Comparison of ENCODE assay signal across 16 mouse cellular contexts in the genomic region with DNA sequence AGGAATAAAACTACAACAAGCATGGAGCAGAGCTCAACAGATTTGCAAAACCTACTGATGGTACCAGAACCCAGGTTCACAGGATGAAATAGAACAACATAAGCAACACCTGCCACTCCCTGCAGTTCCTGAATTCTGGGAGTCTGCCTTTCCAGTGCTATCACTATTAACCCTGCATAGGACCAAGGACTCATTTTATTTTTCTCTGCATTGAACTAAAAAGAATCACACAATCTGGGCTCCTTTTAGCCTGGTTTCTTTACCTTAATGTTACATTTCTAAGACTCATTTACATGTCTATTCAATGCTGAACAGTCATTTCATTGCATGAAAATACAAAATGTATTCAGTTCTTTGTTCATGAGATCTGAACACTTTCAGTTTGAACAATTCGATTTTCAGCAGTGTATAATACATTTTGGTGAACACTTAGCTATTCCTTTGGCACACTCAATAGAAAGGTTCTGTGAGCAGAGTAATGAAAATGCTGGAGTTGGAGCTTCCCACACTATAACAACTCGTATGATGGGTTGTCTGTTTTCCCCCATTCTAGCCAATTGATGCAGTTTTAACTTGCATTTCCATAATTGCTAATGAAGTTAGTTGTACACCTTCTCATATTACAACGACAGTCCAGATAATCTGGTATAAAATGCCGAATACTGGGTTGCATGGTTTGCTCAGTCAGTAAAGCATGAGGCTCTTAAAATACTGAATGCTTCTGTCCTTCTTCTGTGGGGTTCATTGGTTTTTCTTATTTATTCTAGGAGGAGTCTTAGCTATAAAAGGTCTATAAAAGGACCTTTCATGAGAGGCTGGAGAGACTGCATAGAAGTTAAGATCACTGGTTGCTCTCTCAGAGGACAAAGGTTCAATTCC.
"Had no signal": no experiment of that assay in that cellular context is flagged by ENCODE, and none has a peak within 500 bp of the region (broad histone marks: within the 10 kb centered on the region; RNA-seq: fewer than 3 reads in every experiment).

No protein-coding gene starts in this region.

- H3K27me3 ChIP-seq: limb, embryonic 15.5 days; liver, embryonic 12.5 days; megakaryocyte, embryonic 14.5 days; neural tube, embryonic 13.5 days; stomach, embryonic 15.5 days had no signal

- H3K4me3 ChIP-seq: limb, embryonic 15.5 days; liver, embryonic 12.5 days; megakaryocyte, embryonic 14.5 days; neural tube, embryonic 13.5 days; stomach, embryonic 15.5 days had no signal

- H3K4me2 ChIP-seq: limb, embryonic 15.5 days; liver, embryonic 12.5 days; lung, embryonic 14.5 days; neural tube, embryonic 13.5 days; stomach, embryonic 15.5 days had no signal

- ATAC-seq: liver, embryonic 12.5 days had no signal

- DNase-seq: kidney, adult 9 months; kidney, postnatal 36 days; layer of hippocampus, adult 9-11 months; layer of hippocampus, postnatal 36 days; lung, embryonic 14.5 days; lung, postnatal 10 days; lung, postnatal 4 days; right cerebral cortex, postnatal 14 days; thymus, adult 2 months; thymus, postnatal 25 days had no signal

- H3K27ac ChIP-seq: kidney, postnatal 0 days; limb, embryonic 15.5 days; liver, embryonic 12.5 days; neural tube, embryonic 13.5 days; stomach, embryonic 15.5 days had no signal

- H3K36me3 ChIP-seq: limb, embryonic 15.5 days; liver, embryonic 12.5 days; neural tube, embryonic 13.5 days; stomach, embryonic 15.5 days had no signal

- H3K9me3 ChIP-seq: limb, embryonic 15.5 days; liver, embryonic 12.5 days; megakaryocyte, embryonic 14.5 days; neural tube, embryonic 13.5 days; stomach, embryonic 15.5 days had no signal

- H3K4me1 ChIP-seq: limb, embryonic 15.5 days; liver, embryonic 12.5 days; megakaryocyte, embryonic 14.5 days; neural tube, embryonic 13.5 days; stomach, embryonic 15.5 days had no signal

- H3K9ac ChIP-seq: limb, embryonic 15.5 days; liver, embryonic 12.5 days; lung, embryonic 14.5 days; neural tube, embryonic 13.5 days; stomach, embryonic 15.5 days had no signal
